Mouse (Mus musculus): Measurements from ENCODE around the gene Rtbdn. TPM values are rescaled to one million over a fixed set of nuclear protein-coding genes. Genes with fewer than 3 reads are reported as not detected.
"Not testable (repeated sequence)": the region's sequence is repeated elsewhere in the genome, so short reads cannot be mapped to it uniquely, and the experiment has no call there.

The Rtbdn gene
- total RNA-seq (2017) = not detected in 2 replicates

DNA sequence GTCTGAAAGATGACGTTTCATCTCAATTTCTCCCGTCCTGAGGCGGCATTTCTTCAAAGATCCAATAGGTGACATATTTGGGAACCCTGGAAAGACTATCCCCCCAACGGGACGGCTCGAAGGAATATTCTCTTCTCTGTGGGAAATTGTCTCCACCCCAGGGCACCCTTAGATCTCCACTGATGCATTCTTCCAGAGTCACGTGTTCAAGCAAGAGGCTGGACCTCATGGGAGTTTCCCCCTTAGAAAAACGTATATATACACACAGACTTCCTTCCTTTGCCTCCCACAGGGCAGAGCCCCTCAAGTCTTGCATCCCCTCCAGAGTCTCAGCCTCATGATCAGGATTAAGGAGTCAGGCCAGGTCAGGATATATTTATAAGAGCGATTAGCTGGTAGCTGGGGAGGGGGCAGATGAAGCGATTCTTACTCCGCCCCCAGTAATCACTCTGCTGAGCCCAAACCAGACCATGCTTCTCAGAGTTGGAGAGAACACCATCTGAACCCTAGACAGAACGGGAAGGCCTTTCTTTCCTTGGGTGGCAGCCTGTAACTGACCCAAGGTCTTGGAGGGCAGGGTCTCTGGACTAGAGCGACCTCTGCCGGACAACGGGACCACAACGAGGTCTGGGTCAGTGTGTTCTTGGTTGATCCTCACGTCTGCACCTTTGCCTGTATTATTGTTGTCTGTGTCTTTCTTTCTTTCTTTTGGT lies at the start of gene Rtbdn:
TSS of gene Rtbdn (plus strand) at position 464 of the 713 bp plus-strand sequence.
- no peak for ATAC-seq (replicated peaks in 1 of 2; ENCODE audit: insufficient read depth in 1 of 2, low FRiP score in 2 of 2, low TSS enrichment in 1 of 2, low read depth in 1 of 2, poor library complexity in 2 of 2, severe bottlenecking in 2 of 2)

DNA sequence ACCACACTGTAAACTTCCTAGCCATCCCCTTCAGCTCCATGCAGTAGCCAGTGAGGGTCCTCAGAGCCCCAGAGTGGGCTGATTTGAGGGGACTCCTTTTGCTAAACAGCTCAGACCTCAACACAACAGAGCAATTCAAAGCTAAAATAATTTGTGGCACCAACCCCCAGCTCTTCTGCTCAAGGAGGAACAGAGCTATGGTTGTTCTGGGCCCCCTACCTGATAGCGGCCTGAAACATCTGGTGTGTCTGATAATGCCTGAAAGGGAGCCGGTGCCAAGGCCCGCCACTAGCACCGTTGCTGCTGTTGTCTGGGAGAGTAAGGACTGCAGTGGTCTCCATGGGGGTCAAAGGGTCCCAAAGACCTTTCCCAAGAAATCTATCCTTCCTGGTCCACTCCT lies 45.7 kb upstream of the Rtbdn start:
- no peak for ATAC-seq (replicated peaks in 1 of 2; ENCODE audit: insufficient read depth in 1 of 2, low FRiP score in 2 of 2, low TSS enrichment in 1 of 2, low read depth in 1 of 2, poor library complexity in 2 of 2, severe bottlenecking in 2 of 2)

DNA sequence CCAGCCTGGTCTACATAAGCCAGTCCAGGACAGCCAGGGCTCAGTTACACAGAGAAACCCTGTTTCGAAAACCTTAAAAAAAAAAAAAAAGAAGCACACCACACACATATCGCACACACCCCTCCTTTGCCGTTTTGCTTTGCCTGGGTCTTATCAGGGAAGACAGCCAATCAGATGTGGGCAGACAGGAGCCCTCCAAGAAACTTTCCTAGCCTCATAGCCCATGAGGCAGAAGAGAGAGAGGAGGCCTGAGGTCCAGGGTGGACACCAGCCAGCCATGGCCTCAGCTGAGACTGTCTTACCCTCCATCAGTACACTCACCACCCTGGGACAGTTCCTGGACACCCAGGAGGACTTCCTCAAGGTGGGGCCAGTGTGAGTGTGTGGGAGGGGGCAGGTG lies 45.0 kb upstream of the Rtbdn start, which contains the start of gene Klf1:
TSS of gene Klf1 (plus strand) at position 177 of the 400 bp plus-strand sequence.
- no peak for ATAC-seq (replicated peaks in 1 of 2; ENCODE audit: insufficient read depth in 1 of 2, low FRiP score in 2 of 2, low TSS enrichment in 1 of 2, low read depth in 1 of 2, poor library complexity in 2 of 2, severe bottlenecking in 2 of 2)

GRCm38 (mm10) chr8:84902367-84902919 lies 44.3 kb upstream of the Rtbdn start:
- ATAC-seq (replicated peaks in 1 of 2; ENCODE audit: insufficient read depth in 1 of 2, low FRiP score in 2 of 2, low TSS enrichment in 1 of 2, low read depth in 1 of 2, poor library complexity in 2 of 2, severe bottlenecking in 2 of 2) = no peak

GRCm38 (mm10) chr8:84902920-84903661 lies 43.7 kb upstream of the Rtbdn start:
- peak; percentile 86 to 89 for ATAC-seq (replicated peaks in 1 of 2; ENCODE audit: insufficient read depth in 1 of 2, low FRiP score in 2 of 2, low TSS enrichment in 1 of 2, low read depth in 1 of 2, poor library complexity in 2 of 2, severe bottlenecking in 2 of 2)

DNA sequence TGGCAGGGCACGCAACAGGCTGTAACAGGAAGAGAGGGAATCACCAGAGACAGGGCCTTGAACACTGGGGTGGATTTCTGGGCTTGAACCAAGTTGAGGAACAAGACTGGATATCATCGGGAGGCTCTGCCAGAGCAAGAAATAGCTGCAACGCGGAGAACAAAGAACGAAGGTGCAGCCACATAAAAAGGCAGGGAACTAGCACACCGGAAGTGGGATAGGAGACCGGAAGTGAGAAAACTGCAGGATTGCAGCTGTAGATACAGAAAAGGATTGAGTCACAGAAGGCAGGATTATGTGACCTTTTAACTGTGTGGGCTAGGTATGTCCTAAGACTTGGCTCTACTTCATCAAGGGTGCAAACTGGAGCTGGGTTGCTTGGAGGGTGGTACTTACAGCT lies 42.4 kb upstream of the Rtbdn start:
- ATAC-seq (replicated peaks in 1 of 2; ENCODE audit: insufficient read depth in 1 of 2, low FRiP score in 2 of 2, low TSS enrichment in 1 of 2, low read depth in 1 of 2, poor library complexity in 2 of 2, severe bottlenecking in 2 of 2) = no peak

DNA sequence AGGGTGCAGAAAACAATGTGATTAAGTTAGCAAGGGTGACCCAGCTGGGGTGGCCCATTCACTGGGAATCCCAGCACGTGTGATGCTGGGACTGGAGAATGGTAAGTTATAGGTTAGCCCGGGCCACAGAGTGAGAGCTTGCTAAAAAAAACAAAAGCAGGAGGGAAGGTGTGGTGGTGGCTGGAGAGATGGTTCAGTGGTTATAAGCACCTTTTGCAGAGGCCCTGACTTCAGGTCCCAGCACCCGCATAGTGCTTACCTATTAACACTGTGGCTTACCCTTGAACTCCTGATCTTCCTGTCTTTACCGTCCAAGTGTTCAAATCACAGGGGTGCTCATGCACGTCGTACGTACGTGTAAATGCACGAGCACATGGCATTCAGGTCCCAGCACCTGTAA lies 39.8 kb upstream of the Rtbdn start:
- no peak for ATAC-seq (replicated peaks in 1 of 2; ENCODE audit: insufficient read depth in 1 of 2, low FRiP score in 2 of 2, low TSS enrichment in 1 of 2, low read depth in 1 of 2, poor library complexity in 2 of 2, severe bottlenecking in 2 of 2)

- no peak for ATAC-seq (replicated peaks in 1 of 2; ENCODE audit: insufficient read depth in 1 of 2, low FRiP score in 2 of 2, low TSS enrichment in 1 of 2, low read depth in 1 of 2, poor library complexity in 2 of 2, severe bottlenecking in 2 of 2)
These were observed 39.3 kb upstream of the Rtbdn start for GRCm38 (mm10) chr8:84907493-84907892.

DNA sequence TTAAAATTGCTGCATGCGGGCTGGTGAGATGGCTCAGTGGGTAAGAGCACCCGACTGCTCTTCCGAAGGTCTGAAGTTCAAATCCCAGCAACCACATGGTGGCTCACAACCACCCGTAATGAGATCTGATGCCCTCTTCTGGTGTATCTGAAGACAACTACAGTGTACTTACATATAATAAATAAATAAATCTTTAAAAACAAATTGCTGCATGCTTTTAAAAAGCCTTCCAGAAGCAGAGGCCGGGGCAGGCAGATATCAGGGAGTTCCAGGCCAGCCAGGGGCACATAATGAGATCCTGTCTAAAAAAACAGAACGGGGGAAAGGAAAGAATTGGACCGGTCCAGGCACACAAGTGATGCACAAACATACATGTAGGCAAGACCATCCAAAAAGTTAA lies 38.8 kb upstream of the Rtbdn start:
- not testable (repeated sequence) for ATAC-seq (replicated peaks in 1 of 2; ENCODE audit: insufficient read depth in 1 of 2, low FRiP score in 2 of 2, low TSS enrichment in 1 of 2, low read depth in 1 of 2, poor library complexity in 2 of 2, severe bottlenecking in 2 of 2)

DNA sequence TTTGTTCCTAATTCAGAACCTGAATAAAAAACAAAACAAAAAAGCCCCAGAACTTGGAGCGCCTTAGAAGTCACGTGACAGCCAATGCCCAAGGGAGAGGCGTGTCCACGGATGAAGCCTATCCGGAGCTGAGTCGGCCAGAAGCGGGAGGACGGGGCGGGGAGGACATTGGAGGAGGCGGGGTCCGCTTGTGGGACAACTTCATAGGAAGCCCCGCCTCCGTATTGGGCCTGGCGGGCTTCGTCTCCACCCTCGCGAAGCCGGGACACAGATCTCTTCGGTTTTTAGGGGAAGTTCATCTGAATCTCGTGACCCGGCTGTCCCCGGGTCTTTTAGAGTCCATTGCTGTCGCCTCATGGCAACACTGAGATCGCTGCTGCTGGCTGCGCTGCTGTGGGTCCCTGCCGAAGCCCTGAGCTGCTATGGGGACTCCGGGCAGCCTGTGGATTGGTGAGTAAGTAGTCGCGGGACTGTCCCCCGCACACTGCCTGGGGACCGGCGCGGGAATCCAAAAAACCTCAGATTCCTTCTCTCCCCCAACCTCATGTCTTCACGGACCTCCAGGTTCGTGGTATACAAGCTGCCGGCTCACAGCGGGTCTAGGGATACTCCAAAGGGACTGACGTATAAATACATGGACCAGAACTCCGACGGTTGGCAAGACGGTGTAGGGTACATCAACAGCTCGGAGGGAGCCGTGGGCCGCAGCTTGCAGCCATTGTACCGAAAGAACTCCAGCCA lies 38.2 kb upstream of the Rtbdn start, which contains the start of gene Dnase2a:
TSS of gene Dnase2a (plus strand) at position 140 of the 741 bp plus-strand sequence.
- ATAC-seq (replicated peaks in 1 of 2; ENCODE audit: insufficient read depth in 1 of 2, low FRiP score in 2 of 2, low TSS enrichment in 1 of 2, low read depth in 1 of 2, poor library complexity in 2 of 2, severe bottlenecking in 2 of 2) = peak; percentile 92 to 93

DNA sequence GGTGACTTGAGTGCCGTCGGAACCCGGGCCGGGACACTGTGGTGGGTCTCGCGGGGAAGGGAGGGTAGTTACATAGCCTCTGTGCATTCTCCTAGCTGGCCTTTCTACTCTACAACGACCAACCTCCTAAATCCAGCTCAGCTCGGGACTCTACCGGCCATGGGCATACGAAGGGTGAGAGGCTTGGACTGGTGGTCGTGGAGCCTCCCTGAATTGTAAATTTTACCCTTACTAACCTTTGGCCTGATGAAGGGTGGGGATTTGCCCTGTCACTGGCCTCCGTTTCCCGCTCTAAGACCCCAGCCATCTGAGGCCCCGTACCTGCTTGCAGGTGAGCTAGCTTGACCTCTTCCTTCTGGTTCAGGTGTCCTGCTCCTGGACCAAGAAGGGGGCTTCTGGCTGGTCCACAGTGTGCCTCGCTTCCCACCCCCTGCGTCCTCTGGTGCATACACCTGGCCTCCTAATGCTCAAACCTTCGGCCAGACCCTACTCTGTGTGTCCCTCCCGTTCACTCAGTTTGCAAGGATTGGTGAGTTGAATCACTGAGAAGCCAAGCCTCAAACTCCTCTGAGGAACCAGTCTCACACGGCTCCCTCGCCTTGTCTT lies 37.5 kb upstream of the Rtbdn start:
- ATAC-seq (replicated peaks in 1 of 2; ENCODE audit: insufficient read depth in 1 of 2, low FRiP score in 2 of 2, low TSS enrichment in 1 of 2, low read depth in 1 of 2, poor library complexity in 2 of 2, severe bottlenecking in 2 of 2) = no peak

- ATAC-seq (replicated peaks in 1 of 2; ENCODE audit: insufficient read depth in 1 of 2, low FRiP score in 2 of 2, low TSS enrichment in 1 of 2, low read depth in 1 of 2, poor library complexity in 2 of 2, severe bottlenecking in 2 of 2) = no peak
These were observed 36.8 kb upstream of the Rtbdn start for GRCm38 (mm10) chr8:84909949-84910348.

GRCm38 (mm10) chr8:84910551-84910950 lies 36.2 kb upstream of the Rtbdn start:
- no peak for ATAC-seq (replicated peaks in 1 of 2; ENCODE audit: insufficient read depth in 1 of 2, low FRiP score in 2 of 2, low TSS enrichment in 1 of 2, low read depth in 1 of 2, poor library complexity in 2 of 2, severe bottlenecking in 2 of 2)

DNA sequence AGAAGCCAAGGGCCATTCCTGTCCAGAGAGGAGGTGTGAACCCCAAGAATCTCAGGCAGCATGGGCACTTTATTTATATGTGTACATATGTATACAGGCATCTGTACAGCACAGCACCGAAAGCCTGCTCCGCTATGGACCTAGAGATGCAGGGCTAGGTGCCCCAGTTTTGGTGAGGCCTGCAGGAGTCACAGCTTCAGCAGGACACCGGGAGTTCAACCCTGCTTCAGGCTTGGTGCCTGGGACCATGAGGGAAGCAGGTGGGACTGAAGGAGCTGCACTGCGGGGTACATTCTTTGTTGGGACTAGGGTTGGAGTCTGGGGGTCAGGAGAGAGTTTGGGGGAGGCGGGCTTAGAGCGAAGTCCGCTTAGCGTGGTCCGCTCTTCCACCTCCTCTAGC lies 34.9 kb upstream of the Rtbdn start:
- ATAC-seq (replicated peaks in 1 of 2; ENCODE audit: insufficient read depth in 1 of 2, low FRiP score in 2 of 2, low TSS enrichment in 1 of 2, low read depth in 1 of 2, poor library complexity in 2 of 2, severe bottlenecking in 2 of 2) = no peak

DNA sequence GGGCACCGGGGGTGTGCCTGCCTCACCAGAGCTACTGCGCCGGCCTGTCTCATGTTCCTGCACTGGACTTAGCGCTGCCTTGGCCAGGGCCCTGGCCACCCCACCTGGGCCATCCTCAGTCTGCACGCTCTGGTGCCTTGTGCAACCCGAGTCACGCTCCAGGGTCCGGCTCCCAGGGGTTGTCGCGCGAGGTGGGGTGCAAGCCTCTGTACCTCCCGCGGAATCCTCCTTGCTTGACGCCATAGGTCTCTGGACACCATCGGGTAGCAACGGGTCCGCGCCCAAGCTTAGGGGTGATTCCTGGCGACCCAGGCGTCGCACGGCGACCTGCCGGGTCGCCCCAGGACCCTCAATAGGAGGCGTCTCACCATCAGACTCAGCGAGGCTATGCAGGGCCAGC lies 34.4 kb upstream of the Rtbdn start:
- ATAC-seq (replicated peaks in 1 of 2; ENCODE audit: insufficient read depth in 1 of 2, low FRiP score in 2 of 2, low TSS enrichment in 1 of 2, low read depth in 1 of 2, poor library complexity in 2 of 2, severe bottlenecking in 2 of 2) = no peak

DNA sequence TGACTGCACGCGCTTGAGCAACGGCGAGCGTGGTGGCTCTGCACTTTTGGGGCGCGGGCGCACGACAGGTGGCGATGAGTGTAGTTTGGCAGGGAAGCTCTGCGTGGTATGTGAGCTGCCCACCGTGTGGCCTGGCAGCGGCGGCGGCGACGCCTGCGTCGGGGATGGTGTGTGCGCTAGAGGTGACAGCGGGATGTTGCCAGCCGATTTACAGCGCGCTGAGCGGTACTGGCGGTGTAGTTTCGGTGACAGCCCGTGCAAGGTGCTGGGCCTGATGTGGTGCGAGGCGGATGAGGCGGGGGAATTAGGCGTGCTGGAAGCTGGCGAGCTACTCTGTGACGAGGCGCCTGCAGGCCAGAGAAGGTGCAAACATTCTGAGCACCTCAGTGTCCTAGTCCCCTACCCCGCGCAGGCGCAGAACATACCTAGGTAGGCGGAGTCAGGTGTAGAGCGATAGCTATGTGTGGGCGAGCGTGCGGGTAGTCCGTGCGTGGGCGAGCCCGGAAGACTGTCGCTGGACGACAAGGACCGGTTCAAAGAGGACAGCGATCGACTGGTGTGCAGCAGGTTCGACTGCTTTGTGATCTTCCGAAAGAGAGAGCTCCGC lies 33.8 kb upstream of the Rtbdn start:
- peak; percentile 37 to 41; a peak in 3 of 4 replicates for ATAC-seq (replicated peaks in 1 of 2; ENCODE audit: insufficient read depth in 1 of 2, low FRiP score in 2 of 2, low TSS enrichment in 1 of 2, low read depth in 1 of 2, poor library complexity in 2 of 2, severe bottlenecking in 2 of 2)

- ATAC-seq (replicated peaks in 1 of 2; ENCODE audit: insufficient read depth in 1 of 2, low FRiP score in 2 of 2, low TSS enrichment in 1 of 2, low read depth in 1 of 2, poor library complexity in 2 of 2, severe bottlenecking in 2 of 2) = no peak
These were observed 33.3 kb upstream of the Rtbdn start for GRCm38 (mm10) chr8:84913502-84913900.
